ENCODE assay signal across 11 mouse cellular contexts in genomic region chr6:76620754-76621204, GRCm38 (mm10).
A peak's percentile ranks its signal among the peaks of the same experiment; 100 is the strongest.
DNase-seq lines count a peak whose midpoint lies in the region; ATAC-seq lines count a peak whose summit lies in the region.
"Had no signal": no experiment of that assay in that cellular context is flagged by ENCODE, and none has a peak within 500 bp of the region (broad histone marks: within the 10 kb centered on the region; RNA-seq: fewer than 3 reads in every experiment).

No protein-coding gene starts in this region.

- H3K36me3 ChIP-seq in lung, embryonic 15.5 days = no peaks in the 10 kb centered on the region
- H3K36me3 ChIP-seq in hindbrain, embryonic 14.5 days (replicated peaks; ENCODE audit: control insufficient read depth, insufficient read depth) = no peaks in the 10 kb centered on the region
- no peaks in the 10 kb centered on the region for H3K36me3 ChIP-seq in neural tube, embryonic 13.5 days
- no peaks in the 10 kb centered on the region for H3K36me3 ChIP-seq in liver, embryonic 11.5 days (ENCODE audit: control insufficient read depth, insufficient read depth, low read length)
- H3K36me3 ChIP-seq: heart, embryonic 12.5 days; limb, embryonic 12.5 days had no signal

- no peaks in the 10 kb centered on the region for H3K4me1 ChIP-seq in lung, embryonic 15.5 days
- H3K4me1 ChIP-seq in hindbrain, embryonic 14.5 days (replicated peaks; ENCODE audit: control insufficient read depth, insufficient read depth, low read length) = no peaks in the 10 kb centered on the region
- peaks cover 8% of the 10 kb centered on the region for H3K4me1 ChIP-seq in neural tube, embryonic 13.5 days (replicated peaks)
- H3K4me1 ChIP-seq in liver, embryonic 11.5 days (replicated peaks; ENCODE audit: control insufficient read depth, insufficient read depth, low read length) = no peaks in the 10 kb centered on the region
- H3K4me1 ChIP-seq: heart, embryonic 12.5 days; limb, embryonic 12.5 days had no signal

- intact Hi-C loops in heart, postnatal 25 days (cut with DNase I) = no loop called here

- no peak overlapping the region for H3K9ac ChIP-seq in lung, embryonic 15.5 days
- no peak overlapping the region for H3K9ac ChIP-seq in hindbrain, embryonic 14.5 days
- no peak overlapping the region for H3K9ac ChIP-seq in neural tube, embryonic 13.5 days
- H3K9ac ChIP-seq in liver, embryonic 11.5 days (ENCODE audit: low read depth, low read length) = no peak overlapping the region
- H3K9ac ChIP-seq: heart, embryonic 12.5 days; limb, embryonic 12.5 days had no signal

- 55% methylated on average over 6 of the region's 6 CpGs for WGBS in lung, embryonic 15.5 days
- 15% methylated on average over 6 of the region's 6 CpGs for WGBS in hindbrain, embryonic 14.5 days
- 20% methylated on average over 6 of the region's 6 CpGs for WGBS in neural tube, embryonic 13.5 days
- WGBS in liver, embryonic 11.5 days = 73% methylated on average over 6 of the region's 6 CpGs

- H3K27ac ChIP-seq in lung, embryonic 15.5 days = no peak overlapping the region
- no peak overlapping the region for H3K27ac ChIP-seq in hindbrain, embryonic 14.5 days
- H3K27ac ChIP-seq in neural tube, embryonic 13.5 days (replicated peaks) = no peak overlapping the region
- H3K27ac ChIP-seq in liver, embryonic 11.5 days (ENCODE audit: low read depth, low read length) = no peak overlapping the region
- H3K27ac ChIP-seq: limb, embryonic 12.5 days had no signal

- H3K4me2 ChIP-seq in lung, embryonic 15.5 days = no peak overlapping the region
- no peak overlapping the region for H3K4me2 ChIP-seq in hindbrain, embryonic 14.5 days (replicated peaks)
- H3K4me2 ChIP-seq in neural tube, embryonic 13.5 days = no peak overlapping the region
- no peak overlapping the region for H3K4me2 ChIP-seq in liver, embryonic 11.5 days
- H3K4me2 ChIP-seq: heart, embryonic 12.5 days; limb, embryonic 12.5 days had no signal

- DNase-seq in embryo, embryonic 10 days (ENCODE audit: low spot score) = peak; percentile 39
- DNase-seq in embryo, embryonic 9.5 days (ENCODE audit: extremely low spot score) = no peak
- no peak for DNase-seq in lung, postnatal 36 days
- peak; percentile 37 for DNase-seq in hindbrain, embryonic 14.5 days (ENCODE audit: low spot score)
- no peak for DNase-seq in liver, embryonic 11.5 days (ENCODE audit: low spot score)
- DNase-seq in heart, postnatal 25 days (ENCODE audit: low spot score) = no peak

- no peaks in the 10 kb centered on the region for H3K9me3 ChIP-seq in lung, embryonic 15.5 days
- no peaks in the 10 kb centered on the region for H3K9me3 ChIP-seq in hindbrain, embryonic 14.5 days (ENCODE audit: control insufficient read depth, low read length)
- no peaks in the 10 kb centered on the region for H3K9me3 ChIP-seq in neural tube, embryonic 13.5 days
- H3K9me3 ChIP-seq in liver, embryonic 11.5 days (ENCODE audit: control insufficient read depth, low read length) = no peaks in the 10 kb centered on the region
- H3K9me3 ChIP-seq: heart, embryonic 12.5 days; limb, embryonic 12.5 days had no signal

- peak; percentile 64; the same call in 1 of the 2 replicates for ATAC-seq in lung, embryonic 15.5 days (ENCODE audit: borderline replicate concordance, extremely low read depth, low FRiP score, low TSS enrichment)
- ATAC-seq in hindbrain, embryonic 14.5 days (ENCODE audit: low FRiP score) = peak; percentile 89
- ATAC-seq in neural tube, embryonic 13.5 days (ENCODE audit: low read depth) = peak; percentile 79
- no peak for ATAC-seq in liver, embryonic 11.5 days (replicated peaks; ENCODE audit: low FRiP score)
- ATAC-seq: Patski had no signal

- H3K27me3 ChIP-seq in lung, embryonic 15.5 days = no peaks in the 10 kb centered on the region
- H3K27me3 ChIP-seq in hindbrain, embryonic 14.5 days (ENCODE audit: control insufficient read depth, insufficient read depth, low read length) = no peaks in the 10 kb centered on the region
- H3K27me3 ChIP-seq in neural tube, embryonic 13.5 days = no peaks in the 10 kb centered on the region
- H3K27me3 ChIP-seq in liver, embryonic 11.5 days (replicated peaks; ENCODE audit: control insufficient read depth, insufficient read depth, low read length) = no peaks in the 10 kb centered on the region
- H3K27me3 ChIP-seq: heart, embryonic 12.5 days; limb, embryonic 12.5 days; Patski had no signal

- no peak overlapping the region for H3K4me3 ChIP-seq in lung, embryonic 15.5 days
- no peak overlapping the region for H3K4me3 ChIP-seq in hindbrain, embryonic 14.5 days (replicated peaks; ENCODE audit: low read length)
- no peak overlapping the region for H3K4me3 ChIP-seq in neural tube, embryonic 13.5 days
- H3K4me3 ChIP-seq in liver, embryonic 11.5 days (ENCODE audit: low read depth, low read length) = no peak overlapping the region
- H3K4me3 ChIP-seq: heart, embryonic 12.5 days; limb, embryonic 12.5 days had no signal

Comparison
In these comparisons a context has a peak if more than half of its experiments do, and no peak if none do; other contexts are left out.
1. DNase-seq: peak in embryo, embryonic 10 days (single experiment) and hindbrain, embryonic 14.5 days (single experiment); none in embryo, embryonic 9.5 days (single experiment), lung, postnatal 36 days (single experiment), liver, embryonic 11.5 days (single experiment) and heart, postnatal 25 days (single experiment).